Mouse (Mus musculus) thymus, postnatal 0 days (tissue): ENCODE measurements at regions not wholly inside any gene's neighbourhood (a gene's known extent, or its start where the extent isn't known, plus 50 kb on each side); places are given as distances from the start of the nearest gene placed in this dataset.
A peak's percentile ranks its signal among the peaks of the same experiment; 100 is the strongest.

Source experiments
- DNase-seq: peaks from one replicate; pipeline ENCODE4 v3.0.0-alpha.2; 2015; ENCODE audit warnings: low spot score

DNA sequence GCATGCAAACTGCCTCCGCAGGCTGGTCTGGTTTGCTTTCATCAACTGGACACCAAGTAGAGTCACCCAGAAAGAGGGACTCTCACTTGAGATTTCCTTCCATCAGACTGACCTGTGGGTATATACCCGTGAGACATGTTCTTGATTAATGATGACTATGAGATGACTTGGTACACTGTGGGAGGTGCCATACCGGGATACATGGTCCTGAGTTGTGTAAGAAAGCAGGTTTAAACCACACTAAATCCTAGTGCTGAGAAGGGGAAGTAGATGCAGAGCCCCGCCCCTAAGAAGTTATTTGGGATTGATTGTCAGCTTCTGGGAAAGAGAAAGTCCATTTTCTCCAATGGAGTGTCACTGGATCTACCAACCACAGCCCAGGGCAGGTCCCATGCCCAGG is 196.2 kb upstream of the Bcl6 start:
- DNase-seq, result no peak

DNA sequence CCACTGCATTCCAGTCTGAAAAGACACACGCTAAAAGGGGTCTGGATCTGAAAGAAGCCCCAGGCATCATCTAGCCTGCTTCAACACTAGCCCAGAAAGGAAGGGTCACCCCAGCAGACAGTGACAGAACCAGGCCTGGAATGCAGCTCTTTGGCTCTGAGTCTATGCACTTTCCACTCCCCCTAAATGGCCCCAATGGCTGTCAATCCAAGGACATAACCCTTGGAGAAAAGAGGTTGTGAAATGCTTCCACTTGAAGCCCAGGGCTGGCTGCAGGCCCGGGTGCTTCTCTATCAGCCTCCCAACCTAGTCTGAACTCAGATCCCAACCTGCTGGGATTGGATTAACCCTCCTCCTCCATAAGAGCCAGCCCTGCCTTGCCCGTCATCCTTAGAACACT is 194.6 kb upstream of the Bcl6 start:
- DNase-seq, result no peak

DNA sequence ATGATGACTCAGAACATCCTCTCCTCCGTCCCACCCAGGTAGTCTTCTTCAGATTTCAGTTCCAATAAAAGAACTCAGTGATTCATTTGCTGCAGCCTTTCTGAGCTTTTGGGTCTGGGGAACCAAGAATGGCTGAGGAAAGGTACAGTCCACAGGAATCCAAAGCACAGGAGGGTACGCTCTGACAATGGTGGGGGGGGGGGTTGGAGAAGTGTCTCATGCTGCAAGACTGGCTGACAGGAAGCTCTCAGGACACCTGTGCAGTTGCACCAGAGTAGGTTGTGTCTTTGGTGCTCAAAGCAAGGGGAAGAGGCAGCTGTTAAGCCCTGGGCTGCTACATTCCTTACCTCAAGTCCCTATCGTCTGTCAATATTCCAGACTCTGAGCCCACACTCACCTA is 192.7 kb upstream of the Bcl6 start:
- peak; percentile 67 for DNase-seq

DNA sequence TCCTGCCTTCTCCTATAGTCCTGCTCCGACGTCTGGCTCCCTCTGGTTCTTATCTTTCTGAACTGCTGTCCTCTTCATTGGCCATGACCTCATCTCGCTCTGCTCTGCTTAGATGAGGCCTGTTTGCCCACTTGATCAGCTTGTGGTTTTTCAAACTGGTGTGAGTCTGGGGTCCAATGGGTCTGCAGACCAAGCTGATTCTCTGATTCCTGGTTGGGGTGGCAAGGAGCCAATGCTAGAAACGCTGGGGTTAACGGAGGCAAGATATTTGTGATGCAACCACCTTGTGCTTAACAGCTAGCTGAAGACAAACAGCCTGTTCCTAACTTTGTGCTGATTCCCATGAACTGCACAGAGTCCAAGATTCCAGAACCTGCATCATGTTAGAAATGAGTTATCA is 192.0 kb upstream of the Bcl6 start:
- DNase-seq, result no peak

DNA sequence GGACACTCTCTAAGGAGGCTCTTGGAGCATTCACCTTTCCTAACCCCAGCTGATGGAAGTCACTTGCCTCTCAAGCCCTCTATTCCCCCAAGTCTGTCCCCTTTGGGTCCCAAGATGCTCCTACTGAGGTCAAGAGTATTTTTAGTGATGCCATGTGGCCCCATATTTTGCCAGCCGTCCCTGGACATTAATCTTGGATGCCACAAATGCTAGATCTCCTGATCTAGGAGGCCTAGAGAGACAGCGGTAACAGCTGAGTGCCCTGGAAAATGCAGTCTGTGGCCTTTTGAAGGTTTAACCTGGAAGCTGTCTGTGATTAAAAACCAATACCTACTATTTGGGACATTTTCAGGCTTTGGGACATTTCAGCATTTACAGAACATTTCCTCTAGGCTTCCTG is 188.9 kb upstream of the Bcl6 start:
- no peak for DNase-seq

DNA sequence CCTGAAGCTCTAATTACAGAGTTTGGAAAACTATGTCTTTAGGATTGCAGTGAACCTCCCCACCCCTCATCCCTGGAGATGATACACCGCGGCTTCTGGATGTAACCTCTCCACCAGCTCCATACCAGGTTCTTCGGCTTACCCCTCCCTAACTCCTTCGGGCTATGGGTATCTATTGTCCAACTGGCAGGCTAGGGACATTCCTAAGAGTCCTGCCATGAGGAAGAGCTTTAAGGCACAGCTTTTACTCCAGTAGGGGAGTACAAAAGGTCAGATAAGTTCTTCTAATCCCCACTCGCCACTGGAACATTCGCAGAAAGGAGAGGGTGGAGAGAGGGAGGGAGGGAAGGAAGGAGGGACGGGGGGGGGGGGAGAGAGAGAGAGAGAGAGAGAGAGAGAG is 188.5 kb upstream of the Bcl6 start:
- DNase-seq, result no peak

DNA sequence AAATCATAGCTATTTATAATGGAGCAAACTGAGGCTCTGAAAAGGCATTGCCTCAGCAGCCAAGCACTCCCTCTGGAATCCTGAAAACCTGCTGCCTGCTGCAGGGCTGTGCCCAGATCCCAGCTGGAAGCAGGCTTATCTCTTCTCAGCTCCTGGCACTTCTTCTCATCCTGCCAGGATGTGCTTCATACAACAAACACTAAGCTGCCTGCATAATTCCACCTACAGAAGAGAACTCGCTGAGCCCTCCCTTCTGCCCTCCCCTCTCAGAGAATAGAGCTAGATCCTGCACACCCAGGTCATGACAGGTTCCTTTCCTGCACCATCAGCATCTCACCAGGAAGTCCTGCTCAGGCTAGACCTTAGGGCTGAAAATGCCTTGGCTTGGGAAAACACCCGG is 187.4 kb upstream of the Bcl6 start:
- DNase-seq, result no peak

DNA sequence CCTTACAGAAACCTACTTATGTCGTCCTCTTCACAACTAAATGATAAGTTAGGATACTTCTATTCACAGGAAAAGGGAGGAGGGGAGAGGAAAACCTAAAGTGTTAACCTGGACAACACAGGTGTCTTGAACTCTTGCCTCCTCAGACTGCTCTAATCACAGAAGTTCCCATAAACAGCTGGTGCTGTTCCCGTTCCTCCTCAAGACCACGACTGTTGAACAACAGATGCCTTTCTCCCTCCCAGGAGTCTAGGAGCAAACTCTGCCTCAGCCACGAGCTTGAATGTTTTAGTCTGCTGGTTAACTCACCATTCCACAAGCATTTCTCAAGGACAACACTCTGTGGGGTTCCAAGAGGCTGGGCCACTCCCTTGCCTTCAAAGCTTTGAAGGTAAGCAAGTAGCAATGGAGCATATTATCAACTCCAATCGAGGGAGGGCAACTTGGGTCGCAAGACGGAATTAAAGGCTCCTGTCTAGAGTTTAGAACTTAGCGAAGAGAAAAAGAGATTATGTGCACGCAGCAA is 186.6 kb upstream of the Bcl6 start:
- no peak for DNase-seq

DNA sequence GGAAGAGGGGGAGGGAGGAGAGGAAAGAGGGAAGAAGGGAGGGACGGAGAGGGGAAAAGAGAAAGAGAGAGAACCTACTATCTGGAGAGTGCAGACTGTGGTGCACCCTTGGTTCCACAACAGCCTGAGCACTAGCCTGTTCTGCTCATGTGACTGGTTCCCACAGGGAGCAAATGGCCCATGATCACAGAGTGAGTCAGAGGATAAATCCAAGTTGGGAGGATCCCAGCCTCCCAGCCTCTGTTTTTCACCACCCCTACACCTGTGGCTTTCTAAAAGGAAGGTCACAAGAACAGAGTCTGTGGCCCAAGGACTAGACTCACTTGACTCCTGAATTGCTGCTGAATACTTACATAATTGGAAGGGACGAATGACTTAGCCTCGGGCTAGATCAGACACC is 185.9 kb upstream of the Bcl6 start:
- DNase-seq, result no peak

DNA sequence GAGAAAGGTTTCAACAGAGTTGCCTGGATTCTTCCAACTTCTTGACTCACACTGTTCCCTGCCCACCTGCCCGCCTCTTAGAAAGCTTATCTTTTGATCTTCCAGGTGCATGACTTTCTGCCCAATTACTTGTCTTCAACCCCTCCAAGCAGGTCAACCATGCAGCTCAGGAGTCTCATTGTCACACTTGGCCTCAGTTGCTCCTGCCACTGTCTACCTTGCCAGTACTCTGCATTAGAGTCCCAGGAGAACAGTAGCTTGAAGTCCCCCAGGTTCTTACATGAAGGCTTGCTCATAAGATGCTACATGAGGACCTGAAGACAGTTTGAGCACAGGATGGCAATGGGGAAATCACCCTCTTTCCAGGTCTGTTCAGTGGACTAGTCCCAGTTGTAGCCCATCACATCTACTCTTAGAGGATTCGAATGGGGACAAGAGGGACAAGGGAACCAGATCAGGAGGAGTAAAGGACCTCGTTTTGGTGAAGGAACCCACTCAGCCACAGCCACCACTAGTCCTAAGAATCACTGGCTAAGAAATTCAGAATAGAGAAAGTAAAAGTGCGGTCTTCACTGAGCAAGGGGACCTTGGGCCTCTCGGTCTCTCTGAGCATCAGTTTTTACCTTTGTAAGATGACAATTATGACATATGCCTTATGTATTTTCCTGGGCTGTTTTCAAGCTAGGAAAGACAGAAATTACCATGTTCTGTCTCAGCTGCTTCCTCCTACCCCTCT is 185.3 kb upstream of the Bcl6 start:
- no peak for DNase-seq

DNA sequence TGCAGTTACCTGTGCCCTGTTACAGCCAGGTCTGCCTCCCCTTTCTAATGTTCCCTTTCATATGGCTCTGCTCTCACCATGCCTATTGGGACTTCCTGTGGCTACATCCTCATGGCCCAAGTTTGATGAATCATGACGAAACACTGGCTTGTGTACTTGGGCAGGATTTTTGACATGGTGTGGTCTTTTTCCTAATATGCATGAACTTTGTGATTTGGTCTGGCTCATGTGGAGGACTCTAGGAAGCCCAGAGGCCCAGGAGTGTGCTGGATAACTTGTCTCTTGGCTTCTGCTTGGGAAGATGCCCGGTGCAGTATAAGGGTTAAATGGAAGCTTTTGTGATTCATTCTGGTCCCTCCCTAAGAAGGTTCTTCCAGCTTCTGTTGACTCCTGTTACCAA is 184.0 kb upstream of the Bcl6 start:
- no peak for DNase-seq

DNA sequence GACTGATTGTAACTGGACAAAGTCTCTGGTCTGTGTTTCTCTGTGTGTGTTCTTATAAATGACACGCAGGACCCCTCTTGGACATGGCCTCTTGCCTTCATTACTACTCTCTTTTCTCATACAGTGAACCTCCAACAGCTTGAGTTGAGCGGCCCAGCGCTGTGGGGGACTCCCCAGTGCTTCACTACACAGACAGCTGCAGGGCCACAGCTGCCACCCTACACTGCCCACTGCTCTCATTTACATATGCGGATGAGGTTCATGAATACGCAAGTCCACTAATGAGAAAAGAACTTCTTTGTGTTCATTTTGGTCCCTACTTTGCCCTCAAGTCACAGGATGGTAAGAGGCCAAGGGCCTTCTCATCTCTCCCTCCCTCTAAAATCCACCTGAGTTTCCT is 183.4 kb upstream of the Bcl6 start:
- DNase-seq, result no peak

DNA sequence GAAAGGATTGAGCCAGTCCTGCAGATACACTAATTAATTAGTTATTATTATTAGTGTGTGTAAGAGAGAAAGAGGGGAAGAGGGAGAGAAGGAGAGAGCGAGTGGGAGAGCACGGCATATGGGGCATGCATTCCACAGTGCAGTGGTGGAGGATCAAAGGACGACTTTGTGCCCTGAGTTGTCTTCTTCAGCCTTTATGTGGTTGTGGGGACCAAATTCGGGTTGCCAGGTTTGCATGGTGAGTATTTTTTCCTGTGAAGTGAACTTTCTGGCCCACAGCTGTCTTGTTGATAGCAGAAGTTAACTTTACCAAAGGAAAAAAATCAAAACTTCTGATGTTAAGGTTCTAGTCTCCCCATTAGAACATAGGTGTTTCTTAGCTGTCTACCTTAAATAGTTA is 182.5 kb upstream of the Bcl6 start:
- peak; percentile 61 for DNase-seq

DNA sequence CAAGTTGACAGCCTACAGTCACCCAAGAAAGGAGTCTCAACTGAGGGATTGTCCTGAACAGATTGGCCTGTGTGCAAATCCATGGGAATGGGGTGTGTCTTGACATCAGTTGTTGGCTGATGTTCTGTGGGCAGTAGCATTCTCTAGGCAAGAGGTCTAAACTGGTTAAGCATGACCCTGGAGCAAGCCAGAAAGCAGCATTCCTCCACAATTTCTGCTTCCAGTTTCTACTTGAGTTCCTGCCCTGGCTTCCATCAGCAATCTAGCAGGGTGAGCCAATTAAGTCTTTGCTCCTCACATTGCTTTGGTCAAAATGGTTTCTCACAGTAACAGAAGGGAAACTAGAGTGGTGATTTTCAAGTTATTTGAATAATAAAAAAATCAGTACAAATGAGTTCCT is 177.8 kb upstream of the Bcl6 start:
- no peak for DNase-seq

DNA sequence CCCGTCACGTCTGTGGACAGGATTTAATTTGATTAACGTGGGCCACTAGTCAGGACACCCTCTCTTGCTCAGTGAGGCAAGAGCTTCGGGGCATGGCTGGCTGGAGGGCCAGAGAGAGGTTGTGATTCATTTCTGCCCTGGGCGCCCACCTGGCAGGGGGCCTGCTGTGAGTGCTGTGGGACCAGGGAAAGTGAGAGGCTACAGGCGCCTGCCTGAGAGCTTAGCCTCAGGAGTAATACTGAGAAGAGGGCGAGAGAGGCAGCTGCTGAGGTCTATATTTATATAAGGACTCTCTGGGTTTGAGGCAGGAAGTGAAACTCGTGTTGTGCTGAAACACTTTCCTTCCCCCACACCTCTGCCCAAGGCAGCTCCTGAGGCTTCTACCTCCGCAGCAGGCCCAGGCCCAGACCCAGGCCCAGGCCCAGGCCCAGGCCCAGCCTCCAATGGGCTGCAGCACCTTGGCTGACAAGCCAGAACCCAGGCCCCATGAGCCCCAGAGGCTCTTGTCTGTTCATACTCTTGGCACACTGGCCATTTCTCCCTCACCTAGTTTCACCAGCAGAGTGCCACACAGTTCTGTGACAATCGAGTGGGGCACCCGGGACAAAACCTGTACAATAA is 176.9 kb upstream of the Bcl6 start:
- peak; percentile 66 for DNase-seq

DNA sequence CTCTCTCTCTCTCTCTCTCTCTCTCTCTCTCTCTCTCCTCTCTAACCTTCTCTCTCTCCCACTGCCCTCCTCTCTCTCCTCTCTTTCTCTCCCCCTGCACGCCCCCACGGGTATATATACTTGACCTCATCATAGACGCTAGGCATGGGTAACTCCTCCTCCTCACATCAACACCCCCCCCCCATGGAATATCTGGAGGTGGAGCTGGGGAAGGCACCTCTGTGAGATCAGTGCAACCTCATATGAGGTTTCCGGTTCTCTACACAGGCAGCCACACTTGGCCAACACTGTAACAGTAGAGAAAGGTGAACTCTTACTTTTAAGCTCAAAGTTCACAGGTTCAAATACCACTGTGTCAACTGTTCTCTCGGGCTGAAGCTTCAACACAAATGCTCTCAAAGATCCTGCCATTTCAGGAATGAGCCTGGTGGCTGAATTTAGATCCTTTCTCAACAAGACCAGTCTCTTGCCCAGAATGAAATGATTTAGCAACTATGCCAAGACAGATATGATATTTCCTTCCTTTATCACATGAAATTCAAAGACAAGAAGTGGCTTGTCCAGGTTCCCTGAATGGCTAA is 172.1 kb upstream of the Bcl6 start:
- DNase-seq, result no peak

DNA sequence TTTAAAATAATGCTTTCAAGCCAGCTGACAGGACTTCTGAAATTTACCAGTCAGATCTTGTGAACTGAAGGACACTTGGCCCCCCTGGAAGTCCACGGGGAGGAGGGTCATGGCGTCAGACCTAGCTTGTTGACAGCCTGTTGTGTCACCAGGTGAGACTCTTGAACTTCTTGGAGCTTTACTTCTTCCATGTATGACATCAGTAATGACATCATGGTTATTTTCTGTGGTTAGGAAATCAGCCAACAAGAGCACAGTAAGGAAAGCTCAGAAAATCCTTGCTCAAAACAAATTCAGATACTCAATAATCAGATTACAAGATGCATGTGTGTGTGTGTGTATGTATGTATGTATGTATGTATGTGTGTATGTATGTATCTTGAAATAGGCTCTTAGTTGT is 170.7 kb upstream of the Bcl6 start:
- no peak for DNase-seq

DNA sequence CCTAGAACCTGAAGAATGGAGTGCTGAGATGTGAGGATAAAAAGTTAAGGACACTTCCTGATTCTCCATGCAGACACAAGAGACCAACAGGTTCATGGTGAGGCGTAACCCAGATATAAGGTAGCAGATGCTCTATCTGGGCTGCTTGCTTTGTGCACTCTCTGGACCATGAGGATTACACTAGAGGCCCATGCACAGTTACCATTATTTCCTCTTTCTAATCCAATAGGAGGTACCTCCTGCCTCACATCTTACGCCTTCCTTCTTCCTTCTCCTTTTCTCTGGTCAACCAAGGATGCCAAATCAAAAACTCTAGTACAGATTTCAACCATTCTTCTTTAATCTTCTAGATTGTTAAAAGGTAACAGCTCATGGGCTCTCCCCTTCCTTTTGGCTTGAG is 169.1 kb upstream of the Bcl6 start:
- DNase-seq, result no peak

DNA sequence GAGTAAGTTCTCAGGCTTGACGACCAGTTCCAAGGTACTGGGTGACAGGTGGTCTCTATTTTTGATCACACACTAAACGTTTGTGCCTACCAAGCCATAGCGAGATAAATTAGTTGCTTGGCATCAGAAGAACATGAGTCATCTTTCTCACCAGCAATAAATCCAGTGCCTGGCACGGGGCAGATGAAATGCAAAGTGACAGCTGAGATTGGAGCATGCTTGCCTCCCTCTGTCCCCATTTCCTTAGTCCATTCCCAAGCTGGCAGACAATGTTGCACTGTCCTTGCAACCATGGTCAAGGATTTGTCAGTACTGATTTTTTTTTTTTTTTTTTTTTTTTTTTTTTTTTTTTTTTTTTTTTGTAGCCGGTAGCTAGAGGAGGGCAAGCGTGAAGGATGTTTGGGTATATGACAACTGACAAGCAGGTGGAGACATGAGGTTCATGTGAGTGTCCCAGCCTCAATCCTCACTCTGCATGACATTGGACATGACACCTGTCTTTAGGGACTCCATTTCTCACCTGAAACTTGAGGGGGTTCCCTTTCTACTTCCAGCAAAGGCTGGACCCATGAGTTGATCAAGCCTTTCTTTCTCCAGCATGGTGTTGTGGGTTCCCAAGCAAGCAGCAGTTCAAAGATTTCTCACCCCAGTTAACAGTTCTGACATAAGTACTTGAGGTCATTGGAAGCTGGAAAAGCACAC is 168.2 kb upstream of the Bcl6 start:
- no peak for DNase-seq

DNA sequence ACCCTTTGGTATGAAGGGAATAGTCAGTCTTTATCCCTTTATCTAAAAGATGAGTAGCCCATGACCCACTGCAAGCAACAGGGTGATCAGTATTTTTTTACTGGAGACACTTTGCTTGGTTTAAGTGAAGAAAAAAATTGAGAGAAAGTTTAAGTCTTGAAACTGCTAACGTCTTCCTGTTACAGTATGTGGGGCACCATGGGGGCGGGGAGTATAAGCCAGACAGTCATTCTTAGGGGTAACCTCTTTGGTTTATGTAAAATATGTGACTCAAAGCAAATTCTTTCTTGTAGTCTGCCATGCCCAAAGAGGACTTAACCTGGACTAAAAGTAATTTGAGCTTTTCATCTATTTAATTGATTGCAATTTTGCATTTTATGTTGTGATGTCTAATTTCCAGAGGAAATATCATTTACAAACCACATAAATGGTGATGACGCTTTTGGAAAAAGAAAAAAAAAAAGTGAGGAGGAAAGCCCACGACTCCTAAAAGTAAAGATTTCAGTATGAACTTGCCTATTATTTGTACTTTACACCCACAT is 166.2 kb upstream of the Bcl6 start:
- DNase-seq, result peak; percentile 77

DNA sequence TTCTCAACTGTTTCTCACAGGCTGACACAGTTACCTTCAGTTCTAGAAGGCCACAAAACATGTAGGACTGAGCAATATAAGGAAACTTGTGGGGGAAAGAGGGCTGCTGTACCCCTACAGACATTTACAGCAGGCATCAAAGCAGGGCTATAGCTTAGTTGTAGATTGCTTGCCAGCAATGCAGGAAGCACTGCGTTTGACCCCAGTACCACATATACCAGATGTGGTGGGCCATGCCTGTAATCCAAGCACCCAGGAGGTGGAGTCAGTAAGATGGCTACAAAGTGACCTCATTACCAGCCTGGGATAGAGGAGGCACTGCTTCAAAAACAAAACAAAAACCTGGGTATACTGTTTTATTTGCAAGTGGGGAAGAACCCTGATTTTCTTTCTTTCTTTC is 165.3 kb upstream of the Bcl6 start:
- DNase-seq, result peak; percentile 80

DNA sequence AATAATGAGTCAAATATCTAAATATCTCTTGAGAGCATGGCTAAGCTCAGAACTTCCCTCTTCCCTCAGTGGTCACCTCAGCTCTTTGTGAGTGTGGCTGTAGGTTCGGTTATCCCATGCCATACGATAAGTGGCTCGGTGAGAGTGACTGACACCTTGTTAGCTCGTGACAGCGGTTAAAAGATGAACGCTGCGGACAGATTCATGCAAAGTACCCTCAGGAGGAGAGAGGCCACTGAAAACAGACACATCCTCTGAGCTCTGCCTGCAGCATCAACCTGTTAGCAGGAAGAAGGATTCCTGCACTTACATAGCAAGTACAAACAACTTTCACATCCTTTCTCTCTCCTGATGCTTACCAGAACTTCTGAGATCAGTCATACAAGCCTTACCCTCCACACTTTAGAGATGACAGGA is 163.2 kb upstream of the Bcl6 start:
- peak; percentile 32 for DNase-seq
